Mouse (Mus musculus): ENCODE measurements at regions not wholly inside any gene's neighbourhood (a gene's known extent, or its start where the extent isn't known, plus 50 kb on each side); places are given as distances from the start of the nearest gene placed in this dataset.

GRCm38 (mm10) chr13:5234232-5234631 lies 625.3 kb upstream of the Akr1e1 start:
- no peak for ATAC-seq (ENCODE audit: insufficient number of reproducible peaks, insufficient read depth, low FRiP score, low TSS enrichment, low read depth)

GRCm38 (mm10) chr13:5235391-5235790 lies 625.9 kb upstream of the Klf6 start:
- H3K9me3 ChIP-seq = no peaks in the 10 kb centered on the region
- ATAC-seq (ENCODE audit: insufficient number of reproducible peaks, insufficient read depth, low FRiP score, low TSS enrichment, low read depth) = no peak
- no peaks in the 10 kb centered on the region for H3K36me3 ChIP-seq
- peaks cover 5% of the 10 kb centered on the region for H3K4me1 ChIP-seq
- no peak overlapping the region for H3K4me3 ChIP-seq
- 93% methylated on average over 1 of the region's 1 CpGs for WGBS
- H3K27ac ChIP-seq = no peak overlapping the region
- no peaks in the 10 kb centered on the region for H3K27me3 ChIP-seq
- H3K4me2 ChIP-seq = no peak overlapping the region
- H3K9ac ChIP-seq = no peak overlapping the region

More at GRCm38 (mm10) chr13:5234232-5234631, 625.3 kb upstream of the Akr1e1 start:
- H3K27me3 ChIP-seq = no peaks in the 10 kb centered on the region
- no peaks in the 10 kb centered on the region for H3K36me3 ChIP-seq
- no peak overlapping the region for H3K4me2 ChIP-seq
- H3K4me3 ChIP-seq = no peak overlapping the region
- no peak overlapping the region for H3K27ac ChIP-seq
- no peaks in the 10 kb centered on the region for H3K9me3 ChIP-seq
- H3K9ac ChIP-seq = no peak overlapping the region
- WGBS = 83% methylated on average over 3 of the region's 3 CpGs
- H3K4me1 ChIP-seq = no peaks in the 10 kb centered on the region

GRCm38 (mm10) chr13:5240541-5240940 lies 620.7 kb upstream of the Klf6 start:
- no peak overlapping the region for H3K4me2 ChIP-seq
- H3K4me3 ChIP-seq = no peak overlapping the region
- peaks cover 13% of the 10 kb centered on the region for H3K4me1 ChIP-seq
- H3K36me3 ChIP-seq = no peaks in the 10 kb centered on the region
- no peaks in the 10 kb centered on the region for H3K9me3 ChIP-seq
- WGBS = 37% methylated on average over 4 of the region's 4 CpGs
- no peak overlapping the region for H3K27ac ChIP-seq
- no peak overlapping the region for H3K9ac ChIP-seq
- no peak for ATAC-seq (ENCODE audit: insufficient number of reproducible peaks, insufficient read depth, low FRiP score, low TSS enrichment, low read depth)
- no peaks in the 10 kb centered on the region for H3K27me3 ChIP-seq

GRCm38 (mm10) chr13:5242782-5243181 lies 618.5 kb upstream of the Klf6 start:
- H3K27ac ChIP-seq = no peak overlapping the region
- no peaks in the 10 kb centered on the region for H3K27me3 ChIP-seq
- no peak overlapping the region for H3K9ac ChIP-seq
- no peak for ATAC-seq (ENCODE audit: insufficient number of reproducible peaks, insufficient read depth, low FRiP score, low TSS enrichment, low read depth)
- H3K9me3 ChIP-seq = no peaks in the 10 kb centered on the region
- no peaks in the 10 kb centered on the region for H3K36me3 ChIP-seq
- peaks cover 13% of the 10 kb centered on the region for H3K4me1 ChIP-seq
- H3K4me3 ChIP-seq = no peak overlapping the region
- 25% methylated on average over 2 of the region's 2 CpGs for WGBS
- H3K4me2 ChIP-seq = no peak overlapping the region

GRCm38 (mm10) chr13:5248671-5249391 lies 612.5 kb upstream of the Klf6 start:
- Histone ChIP-seq H3K27me3 (no peaks in the 10 kb centered on the region), H3K4me3 (no peak overlapping the region), H3K9me3 (no peaks in the 10 kb centered on the region), H3K9ac (no peak overlapping the region), H3K4me2 (no peak overlapping the region), H3K4me1 (no peaks in the 10 kb centered on the region), H3K36me3 (no peaks in the 10 kb centered on the region), H3K27ac (no peak overlapping the region)
- WGBS = 38% methylated on average over 3 of the region's 3 CpGs
- ATAC-seq (ENCODE audit: insufficient number of reproducible peaks, insufficient read depth, low FRiP score, low TSS enrichment, low read depth) = no peak

GRCm38 (mm10) chr13:5257891-5258660 lies 603.2 kb upstream of the Klf6 start:
- Histone ChIP-seq H3K27me3 (no peaks in the 10 kb centered on the region), H3K4me2 (no peak overlapping the region), H3K4me1 (no peaks in the 10 kb centered on the region), H3K9me3 (no peaks in the 10 kb centered on the region), H3K36me3 (no peaks in the 10 kb centered on the region), H3K9ac (no peak overlapping the region), H3K4me3 (no peak overlapping the region), H3K27ac (no peak overlapping the region)
- no peak for ATAC-seq (ENCODE audit: insufficient number of reproducible peaks, insufficient read depth, low FRiP score, low TSS enrichment, low read depth)
- WGBS = 57% methylated on average over 6 of the region's 6 CpGs

- Histone ChIP-seq H3K4me1 (no peaks in the 10 kb centered on the region), H3K36me3 (no peaks in the 10 kb centered on the region), H3K27ac (no peak overlapping the region), H3K4me3 (no peak overlapping the region), H3K9me3 (no peaks in the 10 kb centered on the region), H3K27me3 (no peaks in the 10 kb centered on the region), H3K9ac (no peak overlapping the region), H3K4me2 (no peak overlapping the region)
- WGBS = 63% methylated on average over 3 of the region's 3 CpGs
- ATAC-seq (ENCODE audit: insufficient number of reproducible peaks, insufficient read depth, low FRiP score, low TSS enrichment, low read depth) = no peak
Measured at GRCm38 (mm10) chr13:5259760-5260159, 601.5 kb upstream of the Klf6 start.

GRCm38 (mm10) chr13:5272506-5273192 lies 588.6 kb upstream of the Klf6 start:
- Histone ChIP-seq H3K27ac (no peak overlapping the region), H3K4me2 (no peak overlapping the region), H3K9me3 (no peaks in the 10 kb centered on the region), H3K4me1 (no peaks in the 10 kb centered on the region), H3K4me3 (no peak overlapping the region), H3K36me3 (no peaks in the 10 kb centered on the region), H3K27me3 (no peaks in the 10 kb centered on the region), H3K9ac (no peak overlapping the region)
- WGBS = 76% methylated on average over 1 of the region's 1 CpGs
- no peak for ATAC-seq (ENCODE audit: insufficient number of reproducible peaks, insufficient read depth, low FRiP score, low TSS enrichment, low read depth)

- Histone ChIP-seq H3K9ac (no peak overlapping the region), H3K27me3 (no peaks in the 10 kb centered on the region), H3K27ac (no peak overlapping the region), H3K4me2 (no peak overlapping the region), H3K4me3 (no peak overlapping the region), H3K4me1 (no peaks in the 10 kb centered on the region), H3K9me3 (no peaks in the 10 kb centered on the region), H3K36me3 (no peaks in the 10 kb centered on the region)
- ATAC-seq (ENCODE audit: insufficient number of reproducible peaks, insufficient read depth, low FRiP score, low TSS enrichment, low read depth) = no peak
- 60% methylated on average over 1 of the region's 1 CpGs for WGBS
Measured at GRCm38 (mm10) chr13:5276564-5276963, 584.7 kb upstream of the Klf6 start.

- H3K27me3 ChIP-seq = no peaks in the 10 kb centered on the region
- no peak overlapping the region for H3K27ac ChIP-seq
- no peak overlapping the region for H3K4me3 ChIP-seq
- 80% methylated on average over 1 of the region's 1 CpGs for WGBS
- H3K9ac ChIP-seq = no peak overlapping the region
- H3K36me3 ChIP-seq = no peaks in the 10 kb centered on the region
- no peak for ATAC-seq (ENCODE audit: insufficient number of reproducible peaks, insufficient read depth, low FRiP score, low TSS enrichment, low read depth)
- H3K4me2 ChIP-seq = no peak overlapping the region
- no peaks in the 10 kb centered on the region for H3K4me1 ChIP-seq
- no peaks in the 10 kb centered on the region for H3K9me3 ChIP-seq
Measured at GRCm38 (mm10) chr13:5289753-5290449, 571.4 kb upstream of the Klf6 start.

- no peaks in the 10 kb centered on the region for H3K27me3 ChIP-seq
- H3K9me3 ChIP-seq = no peaks in the 10 kb centered on the region
- WGBS = 15% methylated on average over 1 of the region's 1 CpGs
- no peaks in the 10 kb centered on the region for H3K36me3 ChIP-seq
- no peak overlapping the region for H3K27ac ChIP-seq
- H3K4me1 ChIP-seq = no peaks in the 10 kb centered on the region
- H3K4me2 ChIP-seq = no peak overlapping the region
- ATAC-seq (ENCODE audit: insufficient number of reproducible peaks, insufficient read depth, low FRiP score, low TSS enrichment, low read depth) = no peak
- no peak overlapping the region for H3K9ac ChIP-seq
- H3K4me3 ChIP-seq = no peak overlapping the region
Measured at GRCm38 (mm10) chr13:5302141-5302540, 559.1 kb upstream of the Klf6 start.

Data from embryonic facial prominence, embryonic 13.5 days (tissue).